Mouse (Mus musculus): ENCODE measurements around the gene Carhsp1.

The Carhsp1 gene

GRCm38 (mm10) chr16:8637217-8638051, 34.5 kb downstream of the Carhsp1 start, which contains the start of the genes Pmm2 and Tmem186:
Gene Pmm2 (plus strand): TSS chr16:8637674.
Gene Tmem186 (minus strand): TSS chr16:8637712.
- peak; percentile 81 for DNase-seq

GRCm38 (mm10) chr16:8636867-8637216, 35.1 kb downstream of the Carhsp1 start:
- no peak for DNase-seq

- DNase-seq: peak; percentile 36
These were observed 40.5 kb downstream of the Carhsp1 start for GRCm38 (mm10) chr16:8631428-8631827.

- DNase-seq: no peak
These were observed 41.5 kb downstream of the Carhsp1 start for GRCm38 (mm10) chr16:8630419-8630818.

- no peak for DNase-seq
These were observed 51.4 kb downstream of the Carhsp1 start for GRCm38 (mm10) chr16:8620315-8621115.

- no peak for DNase-seq
These were observed 52.2 kb downstream of the Carhsp1 start for GRCm38 (mm10) chr16:8619659-8620314.

GRCm38 (mm10) chr16:8613447-8613846, 58.5 kb downstream of the Carhsp1 start:
- no peak for DNase-seq

- DNase-seq: no peak
These were observed 58.9 kb downstream of the Carhsp1 start for GRCm38 (mm10) chr16:8613039-8613438.

- DNase-seq: no peak
These were observed 59.5 kb downstream of the Carhsp1 start for GRCm38 (mm10) chr16:8612214-8613005.

- peak; percentile 58 for DNase-seq
These were observed 61.6 kb downstream of the Carhsp1 start for GRCm38 (mm10) chr16:8610397-8610796.
